Mouse (Mus musculus) liver, embryonic 14.5 days (tissue): ENCODE measurements at regions not wholly inside any gene's neighbourhood (a gene's known extent, or its start where the extent isn't known, plus 50 kb on each side); places are given as distances from the start of the nearest gene placed in this dataset.

Experiments used
- CTCF ChIP-seq: IDR thresholded peaks from 2 replicates; pipeline ENCODE4 v1.5.1; 2016; ENCODE audit warnings: antibody characterized with exemption, low read depth, control low read depth
- EP300 ChIP-seq: IDR thresholded peaks from 2 replicates; pipeline ENCODE4 v1.6.1; 2016; ENCODE audit warnings: antibody characterized with exemption, low read depth

DNA sequence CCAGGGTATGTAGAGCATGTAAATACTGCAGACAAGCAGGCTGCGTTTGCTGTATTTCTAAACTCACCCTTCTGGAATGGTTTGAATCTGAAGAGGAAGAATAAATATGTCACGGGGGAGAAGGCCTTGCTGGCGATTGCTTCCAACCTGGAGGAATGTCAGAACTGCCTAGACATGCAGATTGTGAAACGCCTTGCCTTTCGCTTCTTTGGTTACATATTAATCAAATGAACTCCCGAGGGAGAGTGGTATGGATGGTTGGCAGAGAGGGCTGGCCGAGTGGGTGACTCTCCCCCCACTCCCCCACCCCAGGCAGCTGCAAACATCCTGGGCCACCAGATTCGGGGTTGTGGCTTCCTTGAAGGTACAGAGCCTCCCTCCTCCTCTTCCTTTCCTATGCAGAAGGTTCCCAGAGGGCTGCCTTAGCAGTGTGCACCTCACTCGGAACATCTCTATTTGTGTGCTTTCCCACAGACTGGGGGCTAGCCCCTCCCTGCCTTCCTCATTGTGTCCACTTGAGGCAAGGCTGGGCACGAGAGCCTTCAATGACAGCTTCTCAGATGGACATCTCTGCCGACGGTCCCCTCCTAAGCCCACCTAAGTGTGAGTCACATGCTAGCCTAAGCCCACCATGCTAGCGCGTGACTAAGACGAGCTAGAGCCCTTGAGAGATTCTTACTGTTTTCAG, 93.3 kb downstream of the Zfp281 start:
- TF ChIP-seq CTCF = no peak
- no peak for TF ChIP-seq EP300
